Mouse (Mus musculus): ENCODE measurements around the gene Dact2. TPM values are rescaled to one million over a fixed set of nuclear protein-coding genes. Genes with fewer than 3 reads are reported as not detected.
A peak's percentile ranks its signal among the peaks of the same experiment; 100 is the strongest.

The Dact2 gene
- polyA plus RNA-seq, 1 experiment: 3.4 TPM

DNA sequence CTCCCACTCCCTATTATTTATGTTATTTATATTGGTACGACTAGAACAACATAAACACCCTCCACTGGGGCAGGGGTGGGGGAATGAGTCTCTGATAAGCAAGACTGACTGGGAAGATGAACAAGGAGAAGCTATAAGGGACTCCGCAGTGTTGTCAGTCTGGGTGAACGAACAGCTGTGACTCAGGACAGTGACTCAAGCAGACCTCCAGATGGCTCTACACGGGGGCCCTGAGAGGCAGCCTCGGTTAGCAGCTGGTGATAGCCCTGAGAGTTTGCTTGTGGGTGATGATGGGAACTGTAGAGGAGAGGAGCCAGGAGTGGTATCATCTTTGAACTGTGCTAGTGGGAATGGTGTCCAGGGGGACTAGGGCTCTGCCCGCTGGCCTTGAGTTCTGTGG is 23.5 kb upstream of the Dact2 start:
- H3K4me3 ChIP-seq (ENCODE audit: insufficient read depth, low read depth, low read length): no peak overlapping the region
- H3K4me1 ChIP-seq (ENCODE audit: control insufficient read depth, insufficient read depth, insufficient read length, low read length): no peaks in the 10 kb centered on the region
- no peak overlapping the region for H3K27ac ChIP-seq (replicated peaks; ENCODE audit: low read depth, low read length)

GRCm38 (mm10) chr17:14226778-14227177 is 22.7 kb upstream of the Dact2 start:
- Histone ChIP-seq H3K4me1 (ENCODE audit: control insufficient read depth, insufficient read depth, insufficient read length, low read length) (no peaks in the 10 kb centered on the region), H3K27ac (replicated peaks; ENCODE audit: low read depth, low read length) (no peak overlapping the region), H3K4me3 (ENCODE audit: insufficient read depth, low read depth, low read length) (no peak overlapping the region)

DNA sequence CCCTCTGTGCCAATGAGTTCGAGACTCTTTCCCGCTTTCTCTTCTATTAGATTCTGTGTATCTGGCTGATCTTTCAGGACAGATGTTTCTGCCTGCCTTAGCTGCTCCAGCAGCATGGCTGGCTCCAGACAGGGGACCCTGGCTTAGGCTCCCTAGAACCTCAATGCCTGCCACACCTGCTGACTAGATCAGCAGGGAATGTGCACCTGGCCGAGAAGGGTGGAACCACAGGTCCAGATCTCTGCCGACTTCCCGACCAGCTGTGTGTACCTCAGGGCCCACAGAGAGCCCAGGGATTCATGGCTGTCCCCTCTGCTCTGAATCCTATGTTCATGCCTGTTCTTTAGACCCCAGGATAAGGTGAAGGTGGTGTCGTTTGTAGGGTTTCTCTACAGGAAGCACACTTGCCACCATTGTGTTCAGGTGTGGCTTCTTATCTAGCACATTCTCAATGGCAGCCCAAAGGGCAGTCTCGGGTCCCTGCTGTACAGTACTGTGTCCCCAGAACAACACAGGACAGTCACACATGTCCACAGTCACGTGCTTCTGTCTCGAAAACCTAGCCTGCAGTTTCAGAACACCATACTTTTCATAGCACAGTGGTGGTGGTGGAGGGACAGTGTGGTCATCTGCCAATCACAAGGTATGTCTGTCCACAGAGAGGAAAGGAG is 22.0 kb upstream of the Dact2 start:
- Histone ChIP-seq H3K4me1 (ENCODE audit: control insufficient read depth, insufficient read depth, insufficient read length, low read length) (no peaks in the 10 kb centered on the region), H3K27ac (replicated peaks; ENCODE audit: low read depth, low read length) (no peak overlapping the region), H3K4me3 (ENCODE audit: insufficient read depth, low read depth, low read length) (no peak overlapping the region)

DNA sequence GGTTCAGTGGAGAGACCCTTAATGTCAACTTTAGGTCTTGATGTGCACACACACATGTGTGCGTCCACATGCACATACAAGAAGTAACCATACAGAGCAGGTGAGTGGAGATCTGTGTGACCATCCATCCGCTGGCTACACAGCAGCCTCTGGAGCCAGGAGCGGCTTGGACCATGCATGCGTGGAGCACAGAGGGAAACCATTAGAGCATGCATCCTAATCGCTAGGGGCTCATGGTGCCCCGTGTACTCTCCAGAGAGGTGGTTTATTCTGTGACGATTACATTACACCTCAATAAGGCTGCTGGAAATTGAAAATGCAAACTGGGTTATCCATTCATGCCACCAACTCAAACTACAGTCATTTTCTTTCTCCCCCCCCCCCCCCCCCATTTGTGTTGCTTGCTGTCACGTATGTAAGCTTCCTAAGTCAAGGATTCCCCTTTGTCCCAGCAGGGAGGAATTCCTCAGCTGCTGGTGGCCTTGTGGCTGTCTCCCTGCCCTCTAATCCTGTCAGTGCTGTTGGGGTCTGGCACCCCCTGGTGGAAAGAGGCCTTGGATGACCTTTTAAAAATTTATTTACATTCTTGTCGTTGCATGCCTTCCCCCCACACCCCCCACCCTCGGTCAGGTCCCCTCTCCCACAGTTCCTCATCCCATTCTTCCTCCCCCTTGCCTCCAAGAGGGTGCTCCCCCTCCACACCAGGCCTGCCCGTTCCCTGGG is 17.9 kb upstream of the Dact2 start:
- Histone ChIP-seq H3K4me1 (ENCODE audit: control insufficient read depth, insufficient read depth, insufficient read length, low read length) (no peaks in the 10 kb centered on the region), H3K4me3 (ENCODE audit: insufficient read depth, low read depth, low read length) (no peak overlapping the region), H3K27ac (replicated peaks; ENCODE audit: low read depth, low read length) (no peak overlapping the region)

GRCm38 (mm10) chr17:14220606-14221202 is 16.6 kb upstream of the Dact2 start:
- H3K4me1 ChIP-seq (ENCODE audit: control insufficient read depth, insufficient read depth, insufficient read length, low read length): no peaks in the 10 kb centered on the region
- H3K27ac ChIP-seq (replicated peaks; ENCODE audit: low read depth, low read length): no peak overlapping the region
- no peak overlapping the region for H3K4me3 ChIP-seq (ENCODE audit: insufficient read depth, low read depth, low read length)

GRCm38 (mm10) chr17:14213976-14214529 is 9.9 kb upstream of the Dact2 start:
- no peak overlapping the region for H3K27ac ChIP-seq (replicated peaks; ENCODE audit: low read depth, low read length)
- no peak overlapping the region for H3K4me3 ChIP-seq (ENCODE audit: insufficient read depth, low read depth, low read length)
- no peaks in the 10 kb centered on the region for H3K4me1 ChIP-seq (ENCODE audit: control insufficient read depth, insufficient read depth, insufficient read length, low read length)

DNA sequence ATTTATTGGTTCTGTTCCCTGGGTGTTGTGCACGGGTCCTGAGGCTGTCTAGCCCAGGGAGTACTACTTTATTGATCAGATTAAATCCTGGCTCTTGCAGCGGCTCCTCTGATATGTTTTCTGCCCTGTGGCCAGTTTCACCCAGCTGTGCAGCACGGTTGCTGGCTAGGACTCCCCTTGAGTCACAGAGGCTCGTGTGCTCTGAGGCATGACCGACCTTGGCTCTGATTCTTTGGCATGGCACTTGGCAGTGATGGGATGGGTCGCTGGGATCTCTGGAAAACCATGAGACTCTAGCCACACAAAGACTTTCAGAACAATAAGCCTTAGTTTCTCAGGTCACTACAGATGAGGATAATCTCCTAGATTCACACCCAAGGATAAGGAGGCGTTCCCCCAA is 8.7 kb upstream of the Dact2 start:
- Histone ChIP-seq H3K4me1 (ENCODE audit: control insufficient read depth, insufficient read depth, insufficient read length, low read length) (no peaks in the 10 kb centered on the region), H3K4me3 (ENCODE audit: insufficient read depth, low read depth, low read length) (no peak overlapping the region), H3K27ac (replicated peaks; ENCODE audit: low read depth, low read length) (no peak overlapping the region)

DNA sequence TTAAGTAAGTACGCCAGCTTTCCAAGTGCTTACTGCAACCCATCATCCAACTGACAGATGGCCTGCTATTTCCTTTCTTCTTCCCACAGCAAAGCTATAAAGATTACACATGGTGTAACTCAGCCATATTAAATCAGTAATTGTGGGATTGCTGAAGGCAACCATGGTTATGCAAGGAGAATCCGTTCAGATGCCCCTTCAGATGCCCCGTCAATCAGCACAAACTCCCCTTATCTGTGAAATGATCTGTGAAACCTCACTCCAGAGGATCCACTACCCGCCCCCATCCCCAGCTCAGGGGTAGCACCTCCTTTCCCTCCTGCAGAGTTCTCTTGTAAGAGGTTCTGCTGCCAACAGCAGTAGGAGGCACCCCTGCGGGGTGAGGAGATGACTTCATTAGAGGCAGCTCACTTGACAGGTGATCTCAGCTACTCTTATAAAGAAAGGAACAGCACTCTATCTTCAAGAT is 3.0 kb upstream of the Dact2 start:
- Histone ChIP-seq H3K4me3 (ENCODE audit: insufficient read depth, low read depth, low read length) (no peak overlapping the region), H3K27ac (replicated peaks; ENCODE audit: low read depth, low read length) (no peak overlapping the region), H3K4me1 (ENCODE audit: control insufficient read depth, insufficient read depth, insufficient read length, low read length) (no peaks in the 10 kb centered on the region)

- Histone ChIP-seq H3K27ac (replicated peaks; ENCODE audit: low read depth, low read length) (no peak overlapping the region), H3K4me1 (ENCODE audit: control insufficient read depth, insufficient read depth, insufficient read length, low read length) (no peaks in the 10 kb centered on the region), H3K4me3 (ENCODE audit: insufficient read depth, low read depth, low read length) (no peak overlapping the region)
Observed at GRCm38 (mm10) chr17:14206062-14206461, 2.0 kb upstream of the Dact2 start.

- Histone ChIP-seq H3K27ac (replicated peaks; ENCODE audit: low read depth, low read length) (no peak overlapping the region), H3K4me1 (ENCODE audit: control insufficient read depth, insufficient read depth, insufficient read length, low read length) (no peaks in the 10 kb centered on the region), H3K4me3 (ENCODE audit: insufficient read depth, low read depth, low read length) (no peak overlapping the region)
Observed at GRCm38 (mm10) chr17:14205236-14205635, 1.1 kb upstream of the Dact2 start.

DNA sequence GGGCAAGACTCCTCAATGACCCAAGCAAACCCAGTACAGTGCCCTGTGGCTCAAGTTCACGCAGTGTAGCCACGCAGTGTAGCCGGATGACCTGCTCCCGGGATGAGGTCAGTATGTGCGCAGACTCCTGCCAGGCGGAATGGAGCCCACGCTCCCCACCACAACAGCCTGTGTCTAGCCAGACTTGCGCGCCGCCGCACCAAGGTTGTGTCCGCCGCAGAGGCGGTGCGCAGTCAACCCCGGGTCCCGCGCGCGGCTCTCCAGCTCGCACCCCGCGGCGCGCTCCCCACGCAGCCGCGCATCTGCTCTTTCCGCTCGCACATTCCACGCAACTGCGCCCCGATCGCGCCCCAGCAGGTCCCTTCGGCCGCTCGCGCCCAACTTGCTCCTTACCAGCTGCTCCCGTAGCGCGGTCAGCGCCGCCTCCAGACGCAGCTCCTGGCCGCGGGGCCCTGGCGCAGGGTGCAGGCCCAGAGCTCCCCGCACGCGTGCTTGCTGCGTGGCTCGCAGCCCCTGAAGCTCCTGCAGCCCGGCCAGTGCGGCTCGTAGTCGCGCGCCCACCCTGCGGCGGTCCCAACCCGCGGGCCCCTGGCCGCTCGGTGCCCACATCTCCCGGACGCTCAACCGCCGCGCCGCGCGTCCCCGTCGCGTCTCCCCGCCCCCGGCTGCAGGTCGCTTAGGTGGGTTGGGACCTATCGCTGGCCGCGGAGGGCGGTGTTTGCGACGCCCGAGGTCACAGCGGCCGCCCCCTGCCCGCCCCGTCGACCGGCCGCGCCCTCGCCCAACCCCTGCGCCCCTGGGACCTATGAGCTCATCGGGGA is 773 bp downstream of the Dact2 start:
- peak overlapping the region; percentile 50 for H3K4me3 ChIP-seq (ENCODE audit: insufficient read depth, low read depth, low read length)
- H3K27ac ChIP-seq (replicated peaks; ENCODE audit: low read depth, low read length): no peak overlapping the region
- H3K4me1 ChIP-seq (ENCODE audit: control insufficient read depth, insufficient read depth, insufficient read length, low read length): no peaks in the 10 kb centered on the region

GRCm38 (mm10) chr17:14202291-14203030 is 1.6 kb downstream of the Dact2 start:
- no peak overlapping the region for H3K27ac ChIP-seq (replicated peaks; ENCODE audit: low read depth, low read length)
- peak overlapping the region; percentile 50 for H3K4me3 ChIP-seq (ENCODE audit: insufficient read depth, low read depth, low read length)
- H3K4me1 ChIP-seq (ENCODE audit: control insufficient read depth, insufficient read depth, insufficient read length, low read length): no peaks in the 10 kb centered on the region

DNA sequence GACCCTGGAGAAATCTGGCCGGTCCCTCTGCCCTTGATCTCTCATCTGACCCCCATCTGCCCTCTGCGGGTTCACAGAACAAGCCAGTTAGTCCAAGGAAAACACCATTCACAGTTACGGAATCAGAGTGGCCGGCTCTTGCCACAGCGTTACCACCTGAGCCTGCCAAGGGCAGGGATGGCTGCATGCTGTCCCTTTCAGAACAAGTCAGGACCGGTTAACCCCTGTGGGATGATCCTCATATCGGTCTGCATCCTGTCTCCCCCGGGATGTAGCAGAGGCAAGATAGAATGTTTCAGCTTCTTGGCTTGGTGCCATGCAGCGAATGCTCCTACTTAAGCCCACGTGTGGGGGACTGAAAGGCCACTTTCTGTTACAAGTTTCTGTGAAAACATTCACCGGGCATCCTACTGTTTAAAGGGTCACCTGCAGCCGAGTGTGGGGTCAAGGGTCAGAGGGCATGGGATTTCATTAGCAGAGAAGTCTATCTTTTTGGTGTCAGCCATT is 2.8 kb downstream of the Dact2 start:
- Histone ChIP-seq H3K4me3 (ENCODE audit: insufficient read depth, low read depth, low read length) (no peak overlapping the region), H3K4me1 (ENCODE audit: control insufficient read depth, insufficient read depth, insufficient read length, low read length) (no peaks in the 10 kb centered on the region), H3K27ac (replicated peaks; ENCODE audit: low read depth, low read length) (no peak overlapping the region)

DNA sequence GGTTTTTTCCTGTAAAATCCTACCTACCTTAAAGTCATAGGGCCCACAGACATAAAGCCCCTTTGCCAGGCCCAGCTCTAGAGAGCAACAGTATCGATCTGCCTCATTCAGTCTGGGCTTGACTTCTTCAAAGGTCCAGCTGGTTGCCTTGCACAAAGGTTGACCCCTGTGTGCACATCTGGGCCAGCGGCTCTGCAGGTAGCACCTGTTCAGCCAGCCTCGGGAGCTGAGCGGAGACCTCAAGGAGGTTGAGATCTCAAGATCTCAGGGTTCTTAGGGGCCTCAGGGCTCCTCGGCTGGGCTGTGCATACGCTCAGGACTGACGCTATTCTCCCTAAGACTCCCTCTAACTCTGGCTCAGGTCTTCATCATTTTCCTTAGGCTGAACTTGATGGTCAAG is 3.9 kb downstream of the Dact2 start:
- Histone ChIP-seq H3K4me3 (ENCODE audit: insufficient read depth, low read depth, low read length) (no peak overlapping the region), H3K4me1 (ENCODE audit: control insufficient read depth, insufficient read depth, insufficient read length, low read length) (no peaks in the 10 kb centered on the region), H3K27ac (replicated peaks; ENCODE audit: low read depth, low read length) (no peak overlapping the region)
